Mouse (Mus musculus) lung, postnatal 0 days (tissue): ENCODE results near the gene Sapcd1. TPM values are rescaled to one million over a fixed set of nuclear protein-coding genes. Genes with fewer than 3 reads are reported as not detected.
"Not testable (repeated sequence)": the region's sequence is repeated elsewhere in the genome, so short reads cannot be mapped to it uniquely, and the experiment has no call there.

Experiments used
- ATAC-seq: fragments of 200-750 bp; cut with Nextera tagmentation; 2 replicates; pipeline ENCODE4 v1.8.0; 2017; ENCODE audit warnings: moderate library complexity
- DNase-seq: peaks from one replicate; pipeline ENCODE4 v3.0.0-alpha.2; 2016; ENCODE audit warnings: low spot score
- H3K27ac ChIP-seq: fragments of 300-500 bp; sonication (generic); 2 replicates; pipeline ENCODE4 v1.5.1; 2014; ENCODE audit warnings: antibody characterized with exemption, mild to moderate bottlenecking, low read length, mixed read lengths
- H3K27me3 ChIP-seq: fragments of 300-500 bp; sonication (generic); replicated peaks from 2 replicates; pipeline ENCODE4 v1.6.1; 2014; ENCODE audit warnings: low read length, mixed read lengths; ENCODE audit not compliant: insufficient read depth
- H3K36me3 ChIP-seq: fragments of 300-500 bp; sonication (generic); 2 replicates; pipeline ENCODE4 v1.6.1; 2014; ENCODE audit warnings: low read length, mixed read lengths; ENCODE audit not compliant: insufficient read depth
- H3K4me1 ChIP-seq: fragments of 300-500 bp; sonication (generic); 2 replicates; pipeline ENCODE4 v1.6.1; 2014; ENCODE audit warnings: antibody characterized with exemption, low read depth, low read length, mixed read lengths; ENCODE audit not compliant: insufficient read depth
- H3K4me2 ChIP-seq: fragments of 300-500 bp; sonication (generic); replicated peaks from 2 replicates; pipeline ENCODE4 v1.6.1; 2014; ENCODE audit warnings: low read depth, mild to moderate bottlenecking, low read length, moderate library complexity, mixed read lengths
- H3K4me3 ChIP-seq: fragments of 300-500 bp; sonication (generic); 2 replicates; pipeline ENCODE4 v1.5.1; 2014; ENCODE audit warnings: low read depth, low read length
- H3K9ac ChIP-seq: fragments of 300-500 bp; sonication (generic); replicated peaks from 2 replicates; pipeline ENCODE4 v1.6.1; 2014; ENCODE audit warnings: low read depth, mild to moderate bottlenecking
- H3K9me3 ChIP-seq: fragments of 300-500 bp; sonication (generic); 2 replicates; pipeline ENCODE4 v1.6.1; 2016; ENCODE audit warnings: low read length, mixed read lengths
- CTCF ChIP-seq: IDR thresholded peaks from 2 replicates; pipeline ENCODE4 v1.5.1; 2016; ENCODE audit warnings: antibody characterized with exemption, mild to moderate bottlenecking
- EP300 ChIP-seq: IDR thresholded peaks from 2 replicates; pipeline ENCODE4 v1.6.1; 2016; ENCODE audit warnings: antibody characterized with exemption, mild to moderate bottlenecking, control low read depth
- WGBS: fragments of 180-500 bp; shearing (Covaris S2); extraction: QIAGEN DNeasy Blood & Tissue Kit; methylation state at CpG from one replicate; pipeline ENCODE4 v1.1.7; 2014; 5-methylcytosine and 5-hydroxymethylcytosine counted together
- polyA plus RNA-seq: library from polyadenylated mRNA; unstranded; fragments of >200 nt; fragmentation: Nextera tagmentation; extraction: Ambion mirVana; gene quantifications from 2 replicates; pipeline ENCODE4 v1.2.1, GENCODE M21; 2015

Sapcd1 gene
- polyA plus RNA-seq, 1 experiment from 2014 or later = 1.7 TPM

- no peak overlapping the region for H3K4me2 ChIP-seq
- peaks cover 28% of the 10 kb centered on the region for H3K36me3 ChIP-seq
- no peak overlapping the region for H3K9ac ChIP-seq
- no peak for DNase-seq
- H3K4me3 ChIP-seq = no peak overlapping the region
- WGBS = 89% methylated on average over 16 of the region's 16 CpGs
- no peaks in the 10 kb centered on the region for H3K27me3 ChIP-seq
- H3K9me3 ChIP-seq = no peaks in the 10 kb centered on the region
- H3K27ac ChIP-seq = no peak overlapping the region
- no peak for TF ChIP-seq EP300
- H3K4me1 ChIP-seq = no peaks in the 10 kb centered on the region; the same call in 1 of the 2 replicates
- ATAC-seq = no peak
Measured at GRCm38 (mm10) chr17:35015296-35015695, 12.5 kb downstream of the Sapcd1 start.

GRCm38 (mm10) chr17:35013221-35013620 is 14.6 kb downstream of the Sapcd1 start:
- ATAC-seq = no peak
- Histone ChIP-seq H3K36me3 (peaks cover 28% of the 10 kb centered on the region), H3K9me3 (no peaks in the 10 kb centered on the region), H3K4me2 (no peak overlapping the region), H3K4me1 (no peaks in the 10 kb centered on the region; the same call in 1 of the 2 replicates), H3K9ac (no peak overlapping the region), H3K27ac (no peak overlapping the region), H3K4me3 (no peak overlapping the region), H3K27me3 (no peaks in the 10 kb centered on the region)
- no peak for DNase-seq
- no peak for TF ChIP-seq EP300
- no peak for TF ChIP-seq CTCF
- WGBS = 75% methylated on average over 6 of the region's 6 CpGs

DNA sequence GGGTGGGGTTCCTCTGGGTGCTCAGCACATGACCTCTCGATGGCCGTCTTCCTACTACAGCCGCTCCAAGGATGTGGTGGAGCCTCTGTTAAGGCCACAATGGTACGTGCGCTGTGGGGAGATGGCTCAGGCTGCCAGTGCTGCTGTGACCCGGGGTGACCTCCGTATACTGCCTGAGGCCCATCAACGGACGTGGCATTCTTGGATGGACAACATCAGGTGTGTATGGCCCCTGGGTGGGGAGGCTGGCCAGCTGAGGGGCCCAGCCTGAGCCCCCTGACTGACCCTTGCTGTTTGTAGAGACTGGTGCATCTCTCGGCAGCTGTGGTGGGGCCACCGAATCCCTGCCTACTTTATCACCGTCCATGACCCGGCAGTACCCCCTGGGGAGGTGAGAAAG is 15.4 kb downstream of the Sapcd1 start:
- ATAC-seq (no peak), DNase-seq (no peak)
- TF ChIP-seq EP300 = no peak
- TF ChIP-seq CTCF = no peak
- no peak overlapping the region for H3K4me3 ChIP-seq
- H3K27ac ChIP-seq = no peak overlapping the region
- no peaks in the 10 kb centered on the region for H3K9me3 ChIP-seq
- H3K36me3 ChIP-seq = peaks cover 28% of the 10 kb centered on the region
- 84% methylated on average over 13 of the region's 13 CpGs for WGBS
- H3K4me2 ChIP-seq = no peak overlapping the region
- no peaks in the 10 kb centered on the region; the same call in 1 of the 2 replicates for H3K4me1 ChIP-seq
- no peaks in the 10 kb centered on the region for H3K27me3 ChIP-seq
- no peak overlapping the region for H3K9ac ChIP-seq

GRCm38 (mm10) chr17:35011440-35011839 is 16.4 kb downstream of the Sapcd1 start:
- TF ChIP-seq EP300 (no peak), CTCF (no peak)
- no peak overlapping the region for H3K9ac ChIP-seq
- 91% methylated on average over 8 of the region's 8 CpGs for WGBS
- no peak overlapping the region for H3K4me2 ChIP-seq
- peaks cover 28% of the 10 kb centered on the region for H3K36me3 ChIP-seq
- ATAC-seq (no peak), DNase-seq (no peak)
- no peak overlapping the region for H3K4me3 ChIP-seq
- H3K4me1 ChIP-seq = no peaks in the 10 kb centered on the region
- H3K9me3 ChIP-seq = no peaks in the 10 kb centered on the region
- no peaks in the 10 kb centered on the region for H3K27me3 ChIP-seq
- no peak overlapping the region for H3K27ac ChIP-seq

DNA sequence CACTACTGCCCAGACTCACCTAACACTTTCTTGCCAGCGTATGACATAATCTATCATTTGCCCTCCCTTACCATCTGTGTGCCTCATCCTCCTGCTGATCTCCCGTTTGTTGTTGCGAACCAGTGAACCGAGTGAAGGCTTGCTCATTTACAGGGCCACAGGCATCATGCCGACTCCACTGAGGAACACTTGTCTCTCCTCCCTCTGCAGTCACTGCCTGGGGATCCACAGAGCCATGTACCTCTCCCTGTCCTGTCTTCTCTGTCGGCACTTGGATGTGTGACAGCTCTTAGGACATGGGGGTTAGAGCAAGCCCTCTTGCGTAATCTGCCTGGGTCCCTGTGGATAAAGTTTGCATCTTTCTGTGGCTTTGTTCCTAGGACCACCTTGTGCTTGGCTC is 18.2 kb downstream of the Sapcd1 start:
- Histone ChIP-seq H3K4me3 (no peak overlapping the region), H3K9ac (no peak overlapping the region), H3K9me3 (no peaks in the 10 kb centered on the region), H3K4me2 (no peak overlapping the region), H3K27ac (no peak overlapping the region), H3K4me1 (no peaks in the 10 kb centered on the region), H3K36me3 (peaks cover 28% of the 10 kb centered on the region), H3K27me3 (no peaks in the 10 kb centered on the region)
- TF ChIP-seq EP300 = no peak
- TF ChIP-seq CTCF = no peak
- no peak for ATAC-seq
- no peak for DNase-seq
- WGBS = 87% methylated on average over 7 of the region's 7 CpGs

- TF ChIP-seq EP300 = no peak
- TF ChIP-seq CTCF = peak; percentile 32; the same call in 1 of the 2 replicates
- WGBS = 89% methylated on average over 7 of the region's 7 CpGs
Measured at GRCm38 (mm10) chr17:35007387-35007991, 20.3 kb downstream of the Sapcd1 start.

GRCm38 (mm10) chr17:35005902-35006301 is 21.9 kb downstream of the Sapcd1 start:
- ATAC-seq, H3K9ac ChIP-seq, H3K36me3 ChIP-seq, H3K9me3 ChIP-seq, H3K4me3 ChIP-seq, DNase-seq, H3K27ac ChIP-seq, H3K4me2 ChIP-seq, H3K27me3 ChIP-seq: not testable (repeated sequence)
- H3K4me1 ChIP-seq = peaks cover 15% of the 10 kb centered on the region
- 89% methylated on average over 4 of the region's 5 CpGs for WGBS

More at GRCm38 (mm10) chr17:35007387-35007991, 20.3 kb downstream of the Sapcd1 start:
- no peaks in the 10 kb centered on the region for H3K27me3 ChIP-seq
- no peak overlapping the region for H3K27ac ChIP-seq
- H3K9ac ChIP-seq = no peak overlapping the region
- peaks cover 6% of the 10 kb centered on the region for H3K4me1 ChIP-seq
- H3K9me3 ChIP-seq = no peaks in the 10 kb centered on the region
- ATAC-seq = no peak
- H3K4me2 ChIP-seq = no peak overlapping the region
- no peak overlapping the region for H3K4me3 ChIP-seq
- no peak for DNase-seq
- peaks cover 14% of the 10 kb centered on the region for H3K36me3 ChIP-seq
